Mouse (Mus musculus) ES-Bruce4 (cell line): ENCODE data around the gene Dnah11. TPM values are rescaled to one million over a fixed set of nuclear protein-coding genes. Genes with fewer than 3 reads are reported as not detected.

Source experiments
- H3K27ac ChIP-seq: 2 replicates; pipeline ENCODE4 v1.5.1; 2012; ENCODE audit warnings: low read length, inconsistent platforms; ENCODE audit not compliant: insufficient read depth
- H3K27me3 ChIP-seq: 2 replicates; pipeline ENCODE4 v1.6.1; 2012; ENCODE audit warnings: mild to moderate bottlenecking, low read length, inconsistent platforms; ENCODE audit not compliant: control insufficient read depth, poor library complexity, insufficient read depth, severe bottlenecking
- H3K36me3 ChIP-seq: 2 replicates; pipeline ENCODE4 v1.6.1; 2012; ENCODE audit warnings: inconsistent platforms, mild to moderate bottlenecking, low read length, moderate library complexity; ENCODE audit not compliant: control insufficient read depth, poor library complexity, insufficient read depth, severe bottlenecking
- H3K4me1 ChIP-seq: one replicate; pipeline ENCODE4 v1.8.1; 2011; ENCODE audit warnings: low read length; ENCODE audit not compliant: control insufficient read depth, insufficient read depth
- H3K4me3 ChIP-seq: 2 replicates; pipeline ENCODE4 v1.5.1; 2011; ENCODE audit warnings: low read depth, mild to moderate bottlenecking, low read length
- H3K9ac ChIP-seq: 2 replicates; pipeline ENCODE4 v1.6.1; 2012; ENCODE audit warnings: low read depth, mild to moderate bottlenecking, inconsistent platforms; ENCODE audit not compliant: poor library complexity, severe bottlenecking
- H3K9me3 ChIP-seq: replicated peaks from 2 replicates; pipeline ENCODE4 v1.6.1; 2012; ENCODE audit warnings: mild to moderate bottlenecking, low read length, inconsistent platforms; ENCODE audit not compliant: control insufficient read depth, poor library complexity, insufficient read depth, severe bottlenecking
- CTCF ChIP-seq: IDR thresholded peaks from one replicate; pipeline ENCODE4 v1.8.1; 2011; ENCODE audit warnings: low read depth, low read length
- EP300 ChIP-seq: IDR thresholded peaks from 2 replicates; pipeline ENCODE4 v1.6.1; 2011; ENCODE audit warnings: low read depth, low read length; ENCODE audit not compliant: insufficient read depth
- POLR2A ChIP-seq: IDR thresholded peaks from one replicate; pipeline ENCODE4 v1.8.1; 2011; ENCODE audit warnings: low read length; ENCODE audit not compliant: insufficient read depth
- polyA plus RNA-seq: library from polyadenylated mRNA; stranded (reverse); fragments of >200 nt; gene quantifications from 2 replicates; pipeline ENCODE4 v1.2.4, GENCODE M21; 2011; ENCODE audit warnings: low read depth; ENCODE audit not compliant: missing spikeins, insufficient read depth, insufficient read length

Gene Dnah11
- polyA plus RNA-seq, 1 experiment: 0.07 TPM

DNA sequence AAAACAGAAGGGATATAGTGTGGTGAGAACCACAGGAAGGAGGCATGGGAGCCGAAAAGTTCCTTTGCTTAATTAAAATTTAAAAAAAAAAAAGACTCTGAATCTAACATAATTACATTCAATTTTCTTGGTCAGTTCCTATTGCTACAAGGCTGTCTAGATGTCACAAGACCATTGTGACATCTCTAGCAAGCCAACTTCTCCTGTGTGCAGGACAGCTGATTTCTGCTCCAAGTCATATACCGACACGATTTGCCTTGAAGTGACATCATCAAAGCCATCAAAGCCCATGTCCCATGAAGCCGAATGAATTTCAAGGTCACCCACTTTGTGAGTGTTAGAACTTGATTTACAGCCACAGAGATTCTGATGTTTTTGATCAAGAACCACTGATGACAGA, 361.5 kb downstream of the Dnah11 start:
- TF ChIP-seq CTCF (no peak), POLR2A (no peak), EP300 (no peak)
- H3K36me3 ChIP-seq: no peaks in the 10 kb centered on the region
- H3K27ac ChIP-seq: no peak overlapping the region
- H3K4me1 ChIP-seq: no peaks in the 10 kb centered on the region
- no peaks in the 10 kb centered on the region for H3K27me3 ChIP-seq
- no peak overlapping the region for H3K4me3 ChIP-seq
- no peak overlapping the region for H3K9ac ChIP-seq
- no peaks in the 10 kb centered on the region for H3K9me3 ChIP-seq

DNA sequence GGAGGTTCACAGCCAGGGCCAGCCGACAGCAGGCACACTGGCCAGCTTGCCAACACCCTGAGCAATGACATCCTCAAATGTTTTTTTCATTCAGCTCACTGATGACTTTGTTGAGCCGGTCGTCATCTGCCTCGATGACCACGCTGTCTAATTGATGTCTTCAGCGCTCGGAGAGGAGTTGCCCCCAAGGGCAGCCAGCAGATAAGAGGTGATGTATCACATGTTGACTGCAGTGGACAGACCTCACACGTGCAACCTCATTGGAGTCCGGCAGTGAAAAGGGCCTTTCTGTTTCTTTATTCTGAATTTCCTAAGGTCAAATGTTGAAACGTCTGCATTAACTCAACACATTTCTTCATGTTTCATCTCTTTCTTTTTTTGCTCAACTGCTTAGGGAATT, 363.5 kb downstream of the Dnah11 start:
- Histone ChIP-seq H3K4me3 (no peak overlapping the region), H3K4me1 (no peaks in the 10 kb centered on the region), H3K9me3 (no peaks in the 10 kb centered on the region), H3K27me3 (no peaks in the 10 kb centered on the region), H3K27ac (no peak overlapping the region), H3K36me3 (no peaks in the 10 kb centered on the region), H3K9ac (no peak overlapping the region)
- TF ChIP-seq CTCF: no peak
- TF ChIP-seq POLR2A: no peak
- TF ChIP-seq EP300: no peak

DNA sequence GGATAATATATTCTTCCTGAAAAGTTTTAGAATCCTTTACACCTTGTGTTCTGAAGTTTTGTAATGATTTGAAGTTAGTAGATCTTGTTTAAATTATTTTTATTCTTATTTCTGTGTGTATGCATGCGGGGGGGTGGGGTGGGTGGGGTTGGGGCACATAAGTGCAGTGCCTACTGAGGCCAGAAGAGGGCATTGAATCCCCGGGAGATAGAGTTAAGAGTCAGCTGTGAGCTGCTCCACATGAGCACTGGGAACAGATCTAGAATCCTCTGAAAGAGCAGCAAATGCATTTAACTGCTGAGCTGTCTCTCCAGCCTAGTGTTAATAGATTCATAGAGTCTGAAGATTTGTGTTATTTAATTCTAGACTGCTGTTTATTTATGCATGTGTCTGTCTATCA, 364.2 kb downstream of the Dnah11 start:
- H3K9ac ChIP-seq: no peak overlapping the region
- no peaks in the 10 kb centered on the region for H3K27me3 ChIP-seq
- no peak overlapping the region for H3K4me3 ChIP-seq
- TF ChIP-seq POLR2A: no peak
- peak; percentile 14 for TF ChIP-seq CTCF
- H3K27ac ChIP-seq: no peak overlapping the region
- no peaks in the 10 kb centered on the region for H3K9me3 ChIP-seq
- no peaks in the 10 kb centered on the region for H3K4me1 ChIP-seq
- no peaks in the 10 kb centered on the region for H3K36me3 ChIP-seq

DNA sequence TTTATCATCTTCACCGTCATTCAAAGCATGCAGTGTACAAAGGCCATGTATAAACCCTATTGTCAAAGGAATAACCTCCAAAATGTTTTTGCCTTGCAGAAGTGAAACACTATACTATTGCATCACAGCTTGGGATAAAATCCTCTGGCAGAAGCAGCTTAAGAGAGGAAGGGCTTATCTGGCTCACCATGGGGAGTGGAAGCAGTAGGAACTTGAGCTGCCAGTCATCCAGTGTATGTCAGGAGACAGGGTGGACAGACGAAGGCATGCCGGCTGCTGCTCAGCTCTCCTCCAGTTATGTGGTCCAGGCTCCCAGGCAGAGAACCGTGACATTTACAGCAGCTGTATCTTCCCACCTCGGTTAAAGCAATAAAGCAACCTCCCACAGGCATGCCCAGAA, 366.7 kb downstream of the Dnah11 start:
- Histone ChIP-seq H3K9ac (no peak overlapping the region), H3K4me1 (no peaks in the 10 kb centered on the region), H3K27me3 (no peaks in the 10 kb centered on the region)

DNA sequence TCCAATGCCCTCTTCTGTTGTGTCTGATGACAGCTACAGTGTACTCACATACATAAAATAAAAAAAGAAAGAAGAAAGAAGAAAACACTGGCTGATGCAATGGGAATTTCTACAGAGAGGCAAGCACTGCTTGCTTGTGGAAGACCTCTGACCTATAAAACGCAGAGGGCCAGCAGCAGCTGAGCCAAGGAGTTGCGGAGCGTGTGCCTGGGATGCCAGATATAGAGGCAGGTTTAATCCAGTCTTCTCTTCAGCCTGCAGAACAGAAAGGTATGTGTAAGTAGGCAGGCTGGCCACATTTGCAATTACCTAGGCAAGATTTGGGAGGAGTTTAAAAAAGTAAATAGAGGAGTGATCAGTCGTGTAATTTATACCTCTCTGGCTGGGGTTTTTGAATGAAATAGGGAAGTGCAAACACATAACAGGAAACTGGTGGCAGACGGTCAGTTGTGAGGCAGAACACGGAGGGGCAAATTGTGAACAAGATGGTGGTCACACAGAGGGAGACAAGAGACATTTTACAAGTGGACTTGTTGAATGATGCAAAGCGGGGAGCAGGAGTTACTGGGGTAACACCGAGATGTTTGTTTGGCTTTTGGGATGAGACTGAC, 367.4 kb downstream of the Dnah11 start:
- Histone ChIP-seq H3K9ac (no peak overlapping the region), H3K9me3 (no peaks in the 10 kb centered on the region), H3K4me3 (no peak overlapping the region), H3K4me1 (no peaks in the 10 kb centered on the region), H3K36me3 (no peaks in the 10 kb centered on the region), H3K27ac (no peak overlapping the region), H3K27me3 (no peaks in the 10 kb centered on the region)
- TF ChIP-seq POLR2A (no peak), CTCF (no peak), EP300 (no peak)

More for the DNA sequence above, 366.7 kb downstream of the Dnah11 start:
- no peak for TF ChIP-seq POLR2A
- no peak for TF ChIP-seq EP300
- no peak for TF ChIP-seq CTCF
- Histone ChIP-seq H3K27ac (no peak overlapping the region), H3K4me3 (no peak overlapping the region), H3K36me3 (no peaks in the 10 kb centered on the region), H3K9me3 (no peaks in the 10 kb centered on the region)

DNA sequence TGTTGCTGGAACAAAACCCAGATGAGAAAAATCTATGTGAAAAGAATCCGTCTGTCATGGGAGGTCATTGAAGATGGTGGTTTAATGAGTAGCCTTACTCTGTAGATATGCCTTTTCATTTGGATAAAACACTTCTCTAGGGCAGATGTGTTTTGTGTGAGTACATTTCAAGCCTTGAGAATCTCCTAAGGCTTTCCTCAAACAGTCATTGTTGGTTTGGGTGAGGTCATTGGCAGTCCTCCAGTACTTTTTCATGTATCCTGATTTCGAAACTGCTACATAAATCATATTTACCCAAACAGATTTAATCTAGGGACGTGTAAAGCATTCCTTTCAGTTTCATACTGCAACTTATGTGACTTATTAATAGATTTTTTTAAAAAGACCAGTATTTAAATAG, 370.5 kb downstream of the Dnah11 start:
- Histone ChIP-seq H3K9ac (no peak overlapping the region), H3K27ac (no peak overlapping the region), H3K4me3 (no peak overlapping the region), H3K9me3 (no peaks in the 10 kb centered on the region), H3K4me1 (no peaks in the 10 kb centered on the region), H3K36me3 (no peaks in the 10 kb centered on the region), H3K27me3 (no peaks in the 10 kb centered on the region)
- TF ChIP-seq EP300 (no peak), POLR2A (no peak), CTCF (no peak)

Other genes starting within 250 kb of the Dnah11 start
- 11.5 and 14.3 TPM in 2 replicates for gene Sp4, start 102.4 kb upstream of the Dnah11 start, polyA plus RNA-seq